Mouse (Mus musculus) right cerebral cortex, postnatal 4 days (tissue): ENCODE results near the gene Usp10.
A peak's percentile ranks its signal among the peaks of the same experiment; 100 is the strongest.

Experiments
- DNase-seq: peaks from one replicate; pipeline ENCODE4 v3.0.0-alpha.2; 2022

The Usp10 gene

GRCm38 (mm10) chr8:119916237-119916892, 6.2 kb downstream of the Usp10 start:
- DNase-seq = no peak

GRCm38 (mm10) chr8:119917415-119917814, 7.3 kb downstream of the Usp10 start:
- DNase-seq = no peak

DNA sequence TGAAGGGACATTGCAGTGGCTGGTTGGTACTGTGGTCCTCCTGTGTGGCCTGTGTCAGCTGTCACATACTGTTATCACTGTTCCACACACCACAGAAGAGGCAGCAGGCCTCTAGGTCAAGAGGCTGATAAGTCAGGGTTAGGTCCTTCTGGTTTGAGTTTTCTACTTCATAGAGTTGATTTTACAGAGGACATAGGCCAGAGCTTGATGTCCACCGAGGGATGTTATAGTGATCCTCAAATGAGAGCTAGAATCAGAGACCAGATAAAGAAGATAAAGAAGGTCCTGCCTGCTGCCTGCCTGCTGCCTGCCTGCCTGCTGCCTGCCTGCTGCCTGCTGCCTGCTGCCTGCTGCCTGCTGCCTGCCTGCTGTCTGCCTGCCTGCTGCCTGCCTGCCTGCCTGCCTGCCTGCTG, 8.0 kb downstream of the Usp10 start:
- no peak for DNase-seq

GRCm38 (mm10) chr8:119923259-119923658, 13.1 kb downstream of the Usp10 start:
- DNase-seq = no peak

DNA sequence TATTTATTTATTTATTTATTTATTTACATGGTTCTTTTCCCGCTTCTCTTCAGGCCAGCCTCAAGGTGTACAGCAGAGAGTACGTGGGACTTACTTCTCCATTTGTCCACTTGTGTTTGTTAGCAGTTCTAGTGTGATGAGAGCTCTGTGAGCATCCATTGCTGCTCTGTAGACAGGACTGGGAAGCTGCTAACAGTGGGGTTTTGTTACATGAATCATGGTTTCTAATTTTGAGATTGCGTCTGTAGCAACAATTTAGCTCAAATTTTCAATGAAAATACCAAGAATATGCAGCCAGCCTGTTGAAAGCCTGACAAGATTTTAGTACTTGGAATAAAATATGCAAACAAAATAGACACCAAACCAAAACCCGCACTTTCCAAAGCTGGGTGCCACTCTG, 15.3 kb downstream of the Usp10 start:
- no peak for DNase-seq

- DNase-seq = no peak
Measured at GRCm38 (mm10) chr8:119926474-119926873, 16.3 kb downstream of the Usp10 start.

GRCm38 (mm10) chr8:119927422-119928092, 17.4 kb downstream of the Usp10 start:
- no peak for DNase-seq

DNA sequence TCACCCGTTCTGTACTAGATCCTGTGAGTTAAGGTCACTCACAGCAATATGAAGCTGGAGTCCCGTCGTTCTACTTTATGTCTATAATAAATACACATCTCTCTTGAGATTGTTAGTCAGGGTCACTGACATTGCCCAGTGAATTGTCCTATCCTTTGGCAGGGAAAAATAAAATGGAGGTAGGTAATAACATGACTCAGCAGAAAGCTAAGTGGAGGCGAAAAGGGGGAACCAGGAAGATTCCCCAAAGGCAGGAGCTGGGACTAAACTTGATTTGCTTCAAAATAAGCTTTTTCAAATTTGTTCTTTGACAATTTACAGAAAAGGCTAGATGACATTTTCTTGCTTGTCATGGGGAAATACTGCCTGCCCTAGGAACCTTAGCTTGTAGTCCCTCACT, 21.2 kb downstream of the Usp10 start:
- DNase-seq = no peak

- no peak for DNase-seq
Measured at GRCm38 (mm10) chr8:119933681-119934080, 23.5 kb downstream of the Usp10 start.

DNA sequence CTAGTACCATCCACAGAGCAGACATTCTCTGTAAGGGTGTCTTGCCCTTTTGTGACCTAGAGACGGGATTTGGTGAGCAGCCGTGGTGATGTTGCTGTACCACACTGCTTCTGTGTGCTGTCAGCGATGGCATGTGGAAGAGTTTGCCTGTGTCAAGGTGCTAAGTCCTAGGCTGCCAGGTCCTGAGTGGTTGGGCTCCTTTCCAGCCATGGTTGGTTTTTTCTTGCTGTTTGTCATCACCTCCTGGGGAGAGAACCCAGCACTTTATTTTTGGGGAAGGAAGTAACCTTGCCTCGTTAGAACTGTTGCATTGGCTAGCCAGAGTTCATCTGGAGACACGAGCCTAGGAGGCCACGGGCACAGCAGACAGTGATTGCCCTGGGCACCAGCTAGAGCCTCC, 25.4 kb downstream of the Usp10 start:
- no peak for DNase-seq

DNA sequence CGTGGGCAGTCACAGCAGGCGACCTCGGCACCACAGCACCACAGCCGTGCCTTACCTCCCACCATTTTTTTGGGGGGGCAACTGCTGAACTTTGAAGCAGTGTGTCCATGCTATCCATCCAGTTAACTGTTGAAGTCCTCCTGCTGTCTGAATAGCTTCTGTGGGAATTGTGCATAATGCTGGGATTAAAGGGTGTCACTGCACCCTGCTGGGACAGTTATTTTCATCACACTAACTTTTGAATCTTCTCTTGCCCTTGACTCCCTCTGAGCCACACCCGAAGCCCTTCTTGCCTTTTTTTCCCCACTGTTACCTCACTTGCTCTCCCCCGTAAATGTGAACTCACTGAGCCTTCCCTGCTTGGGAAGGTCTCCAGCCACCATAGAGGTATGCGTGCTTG, 28.3 kb downstream of the Usp10 start:
- no peak for DNase-seq

DNA sequence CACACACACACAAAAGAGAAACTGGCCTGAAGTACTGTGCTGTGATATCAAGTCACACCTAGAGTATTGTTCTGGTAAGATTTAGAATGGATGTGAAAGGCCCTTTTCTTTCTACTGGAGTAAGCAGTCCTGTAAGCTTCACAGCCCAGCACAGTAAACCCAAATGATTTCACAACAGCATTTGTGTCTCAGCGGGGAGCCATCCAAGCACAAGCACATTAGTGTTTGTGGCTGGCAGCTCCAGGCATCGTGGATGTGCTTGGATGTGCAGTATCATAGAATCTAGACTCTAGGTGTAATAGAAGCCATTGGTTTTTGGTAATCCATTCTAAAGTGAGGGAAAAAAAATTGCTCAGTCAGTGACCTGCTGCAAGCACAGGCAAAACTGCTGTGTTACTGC, 29.2 kb downstream of the Usp10 start:
- no peak for DNase-seq

DNA sequence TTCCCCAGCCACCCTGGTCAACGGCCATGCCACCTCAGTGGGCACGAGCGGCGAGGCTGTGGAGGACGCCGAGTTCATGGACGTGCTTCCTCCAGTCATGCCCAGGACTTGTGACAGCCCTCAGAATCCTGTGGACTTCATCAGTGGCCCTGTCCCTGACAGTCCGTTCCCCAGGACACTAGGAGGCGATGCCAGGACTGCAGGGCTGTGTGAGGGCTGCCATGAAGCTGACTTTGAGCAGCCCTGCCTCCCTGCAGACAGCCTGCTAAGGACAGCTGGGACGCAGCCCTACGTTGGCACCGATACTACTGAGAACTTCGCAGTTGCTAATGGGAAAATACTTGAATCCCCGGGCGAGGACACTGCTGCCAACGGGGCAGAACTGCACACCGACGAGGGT, 31.3 kb downstream of the Usp10 start:
- no peak for DNase-seq

DNA sequence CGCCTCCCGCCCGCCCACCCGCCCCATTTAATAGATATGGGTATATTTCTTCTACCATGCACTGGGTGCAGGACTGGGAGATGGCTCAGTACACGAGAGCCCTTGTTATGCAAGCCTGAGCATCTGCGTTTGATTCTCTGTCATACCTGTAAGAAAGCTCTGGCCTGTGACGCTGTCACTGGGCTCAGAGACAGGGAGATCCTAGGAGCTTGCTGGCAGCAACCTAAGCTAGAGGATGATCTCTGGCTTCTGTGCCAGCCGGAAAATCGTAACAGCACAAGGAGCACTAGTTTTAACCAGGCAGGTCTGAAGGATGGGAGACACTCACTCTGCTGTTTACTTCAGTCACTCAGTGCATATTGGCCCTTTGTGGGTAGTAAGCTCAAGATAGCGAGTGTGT, 33.5 kb downstream of the Usp10 start:
- no peak for DNase-seq

GRCm38 (mm10) chr8:119944096-119944811, 34.1 kb downstream of the Usp10 start:
- DNase-seq = peak; percentile 77

DNA sequence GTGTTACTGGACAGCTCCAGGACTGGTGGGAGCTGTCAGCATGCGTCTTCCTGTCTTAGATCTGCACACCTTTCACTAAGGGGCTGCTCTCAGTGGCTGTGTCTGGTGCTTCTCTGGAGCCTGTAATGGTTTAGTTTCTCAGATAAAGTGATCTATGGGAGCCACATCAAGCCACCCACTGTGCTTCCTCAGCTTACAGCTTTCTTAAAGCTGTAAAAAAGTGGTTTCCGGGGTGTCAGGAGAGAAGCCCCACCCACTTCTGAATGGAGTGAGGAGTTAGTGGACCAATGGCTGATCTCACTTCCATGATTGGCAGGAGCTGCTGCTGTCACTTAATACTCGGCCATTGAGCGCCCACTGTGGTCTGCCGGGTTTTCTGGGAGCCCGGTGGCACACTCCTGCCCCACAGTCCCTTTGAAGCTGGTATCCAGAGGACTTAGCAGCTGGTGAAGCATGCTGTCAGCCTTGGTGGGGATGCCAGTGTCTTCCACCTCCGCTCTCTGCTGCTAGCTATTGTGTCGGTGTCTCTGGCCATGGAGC, 36.2 kb downstream of the Usp10 start:
- no peak for DNase-seq

- DNase-seq = no peak
Measured at GRCm38 (mm10) chr8:119947653-119948052, 37.5 kb downstream of the Usp10 start.

GRCm38 (mm10) chr8:119948340-119948739, 38.2 kb downstream of the Usp10 start:
- DNase-seq = no peak

DNA sequence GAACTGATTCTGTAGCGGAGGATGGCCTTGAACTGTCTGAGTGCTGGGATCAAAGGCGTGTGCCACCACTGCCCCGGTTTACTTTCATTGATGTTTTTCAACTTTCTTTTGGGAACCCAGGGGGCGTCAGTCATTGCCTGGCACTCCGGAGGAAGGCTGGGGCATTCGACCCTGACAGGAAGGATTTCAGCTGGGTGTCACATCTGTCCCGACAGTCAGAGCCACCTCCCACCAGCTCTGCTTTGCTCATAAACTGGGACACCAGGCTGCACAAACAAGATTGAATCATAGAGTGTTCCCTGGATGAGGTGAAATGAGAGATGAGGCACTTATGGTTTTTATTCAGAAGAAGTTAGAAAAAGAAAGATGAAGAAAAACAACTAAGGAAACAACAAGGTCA, 42.1 kb downstream of the Usp10 start:
- no peak for DNase-seq

DNA sequence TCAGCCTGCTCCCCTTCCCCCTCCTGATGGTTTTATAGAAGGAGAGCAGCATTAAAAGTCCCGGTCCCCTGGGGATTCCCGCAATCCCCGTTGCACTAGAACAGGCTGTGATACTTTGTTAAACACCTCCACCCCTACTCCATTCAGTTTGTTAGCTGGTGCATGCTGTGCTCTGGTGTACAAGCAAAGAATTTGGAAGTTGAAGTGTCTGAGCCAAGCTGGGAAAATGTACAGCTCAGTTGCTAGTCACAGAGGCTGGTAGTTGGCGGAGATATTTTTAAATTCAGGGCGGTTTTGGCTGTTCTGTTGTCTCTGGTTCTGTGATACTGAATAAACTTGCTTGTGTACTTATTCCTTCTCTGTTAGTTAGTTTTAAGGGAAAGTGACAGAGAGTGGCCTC, 42.6 kb downstream of the Usp10 start:
- DNase-seq = no peak

GRCm38 (mm10) chr8:119955333-119955732, 45.2 kb downstream of the Usp10 start:
- no peak for DNase-seq

DNA sequence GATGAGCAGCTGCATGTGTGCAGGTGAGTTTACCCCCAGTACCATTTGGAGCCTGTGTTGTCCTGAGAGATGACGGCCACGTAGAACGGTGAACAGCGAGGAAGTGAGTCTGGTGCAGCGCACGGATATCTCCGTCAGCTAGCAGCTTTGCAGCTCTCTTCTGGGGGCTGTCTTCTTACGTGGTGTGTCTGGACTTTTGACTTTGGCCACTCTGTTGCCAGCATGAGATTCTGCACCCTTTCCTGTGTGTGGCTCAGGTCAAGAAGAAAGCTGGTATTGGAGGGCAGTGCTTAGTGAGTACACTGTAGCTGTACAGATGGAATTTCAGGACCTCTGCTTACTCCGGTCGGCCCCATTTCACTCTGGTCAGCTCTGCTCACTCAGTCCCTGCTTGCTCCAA, 47.9 kb downstream of the Usp10 start:
- no peak for DNase-seq

GRCm38 (mm10) chr8:119960531-119961104, 50.5 kb downstream of the Usp10 start:
- peak; percentile 51 for DNase-seq

- no peak for DNase-seq
Measured at GRCm38 (mm10) chr8:119964859-119965258, 54.7 kb downstream of the Usp10 start.
